Mouse (Mus musculus) testis, adult 2 months (tissue): Measurements from ENCODE around the gene Gm853. TPM values are rescaled to one million over a fixed set of nuclear protein-coding genes. Genes with fewer than 3 reads are reported as not detected.

Experiments
- H3K27ac ChIP-seq: fragments of 200-500 bp; 2 replicates; pipeline ENCODE4 v1.5.1; 2012; ENCODE audit warnings: low read depth, low read length; ENCODE audit not compliant: control insufficient read depth, insufficient read depth
- H3K27me3 ChIP-seq: fragments of 200-500 bp; 2 replicates; pipeline ENCODE4 v1.6.1; 2012; ENCODE audit warnings: mild to moderate bottlenecking, low read length, moderate library complexity; ENCODE audit not compliant: control insufficient read depth, insufficient read depth
- H3K36me3 ChIP-seq: fragments of 200-500 bp; 2 replicates; pipeline ENCODE4 v1.6.1; 2012; ENCODE audit warnings: mild to moderate bottlenecking, low read length; ENCODE audit not compliant: control insufficient read depth, insufficient read depth
- H3K4me1 ChIP-seq: fragments of 200-500 bp; 2 replicates; pipeline ENCODE4 v1.6.1; 2012; ENCODE audit warnings: low read length; ENCODE audit not compliant: control insufficient read depth, insufficient read depth
- H3K4me3 ChIP-seq: fragments of 200-500 bp; 2 replicates; pipeline ENCODE4 v1.5.1; 2012; ENCODE audit warnings: low read depth, mild to moderate bottlenecking, low read length, moderate library complexity, mixed read lengths; ENCODE audit not compliant: control insufficient read depth
- CTCF ChIP-seq: fragments of 200-500 bp; IDR thresholded peaks from 2 replicates; pipeline ENCODE4 v1.5.1; 2012; ENCODE audit warnings: low read depth, mild to moderate bottlenecking, inconsistent platforms, low read length, moderate library complexity; ENCODE audit not compliant: control insufficient read depth, insufficient read depth, insufficient replicate concordance
- POLR2A ChIP-seq: fragments of 200-500 bp; IDR thresholded peaks from 2 replicates; pipeline ENCODE4 v1.6.1; 2012; ENCODE audit warnings: low read depth, mild to moderate bottlenecking, inconsistent platforms, low read length, moderate library complexity; ENCODE audit not compliant: control insufficient read depth
- polyA plus RNA-seq: library from polyadenylated mRNA; depleted of rRNA; stranded (reverse); fragments of >200 nt; gene quantifications from 2 replicates; pipeline ENCODE4 v1.2.3, GENCODE M21; 2012; rRNA removed

Gm853 gene
- polyA plus RNA-seq, 1 experiment: not detected

- no peaks in the 10 kb centered on the region for H3K36me3 ChIP-seq
- TF ChIP-seq POLR2A (no peak), CTCF (no peak)
- no peaks in the 10 kb centered on the region for H3K27me3 ChIP-seq
- peaks cover 32% of the 10 kb centered on the region for H3K4me1 ChIP-seq
- H3K4me3 ChIP-seq: no peak overlapping the region; the same call in 1 of the 2 replicates
- no peak overlapping the region for H3K27ac ChIP-seq
Measured at GRCm38 (mm10) chr4:130166061-130166460, 56.1 kb downstream of the Gm853 start.

GRCm38 (mm10) chr4:130164121-130164520, 58.1 kb downstream of the Gm853 start:
- no peaks in the 10 kb centered on the region for H3K36me3 ChIP-seq
- TF ChIP-seq POLR2A (no peak), CTCF (no peak)
- H3K4me1 ChIP-seq: peaks cover 32% of the 10 kb centered on the region
- no peak overlapping the region for H3K4me3 ChIP-seq
- no peaks in the 10 kb centered on the region for H3K27me3 ChIP-seq
- no peak overlapping the region for H3K27ac ChIP-seq

- Histone ChIP-seq H3K36me3 (no peaks in the 10 kb centered on the region), H3K27me3 (no peaks in the 10 kb centered on the region), H3K4me3 (no peak overlapping the region), H3K4me1 (peaks cover 32% of the 10 kb centered on the region), H3K27ac (no peak overlapping the region)
- TF ChIP-seq CTCF (no peak), POLR2A (no peak)
Measured at GRCm38 (mm10) chr4:130163391-130163861, 58.8 kb downstream of the Gm853 start.

GRCm38 (mm10) chr4:130161349-130161748, 60.9 kb downstream of the Gm853 start:
- Histone ChIP-seq H3K36me3 (no peaks in the 10 kb centered on the region), H3K27me3 (no peaks in the 10 kb centered on the region)

More at GRCm38 (mm10) chr4:130161349-130161748, 60.9 kb downstream of the Gm853 start:
- no peak overlapping the region for H3K27ac ChIP-seq
- no peak overlapping the region for H3K4me3 ChIP-seq
- no peak for TF ChIP-seq POLR2A
- peaks cover 17% of the 10 kb centered on the region for H3K4me1 ChIP-seq

Other genes starting within 250 kb of the Gm853 start
- gene Adgrb2, start 237.5 kb downstream of the Gm853 start, polyA plus RNA-seq: 1.2 and 1.6 TPM in 2 replicates
- gene Col16a1, start 174.6 kb downstream of the Gm853 start, polyA plus RNA-seq: 111 and 116 TPM in 2 replicates
- 55.6 and 58.3 TPM in 2 replicates for gene Pef1, start 119.8 kb downstream of the Gm853 start, polyA plus RNA-seq
- 0.07 and 0.28 TPM in 2 replicates for gene Hcrtr1, start 83.0 kb downstream of the Gm853 start, polyA plus RNA-seq
- gene Tinagl1, start 47.3 kb downstream of the Gm853 start, polyA plus RNA-seq: 2.9 and 7.8 TPM in 2 replicates
- gene Serinc2, start 56.8 kb upstream of the Gm853 start, polyA plus RNA-seq: 23.7 and 24.1 TPM in 2 replicates
- gene Fabp3, start 86.2 kb upstream of the Gm853 start, polyA plus RNA-seq: 127 and 192 TPM in 2 replicates
- not detected in 2 replicates for gene Gm10570, start 86.3 kb upstream of the Gm853 start, polyA plus RNA-seq
- 8.0 and 8.2 TPM in 2 replicates for gene Zcchc17, start 137.5 kb upstream of the Gm853 start, polyA plus RNA-seq
- 42.1 and 43.2 TPM in 2 replicates for gene Snrnp40, start 137.7 kb upstream of the Gm853 start, polyA plus RNA-seq